Mouse (Mus musculus) layer of hippocampus, adult 18-20 months (tissue): Measurements from ENCODE around the gene Cx3cr1. TPM values are rescaled to one million over a fixed set of nuclear protein-coding genes. Genes with fewer than 3 reads are reported as not detected.

Experiments used
- DNase-seq, 2 experiments: peaks; one replicate each; pipeline ENCODE4 v3.0.0; 2022; ENCODE audit warnings: low spot score in 2 of 2
- total RNA-seq, 2 experiments: library from RNA; stranded (reverse); gene quantifications; 2 replicates each; pipeline ENCODE4 v1.2.3; 2021

Cx3cr1 gene
- total RNA-seq, 2 experiments from 2014 or later, result 26.5 to 31.6 TPM

DNA sequence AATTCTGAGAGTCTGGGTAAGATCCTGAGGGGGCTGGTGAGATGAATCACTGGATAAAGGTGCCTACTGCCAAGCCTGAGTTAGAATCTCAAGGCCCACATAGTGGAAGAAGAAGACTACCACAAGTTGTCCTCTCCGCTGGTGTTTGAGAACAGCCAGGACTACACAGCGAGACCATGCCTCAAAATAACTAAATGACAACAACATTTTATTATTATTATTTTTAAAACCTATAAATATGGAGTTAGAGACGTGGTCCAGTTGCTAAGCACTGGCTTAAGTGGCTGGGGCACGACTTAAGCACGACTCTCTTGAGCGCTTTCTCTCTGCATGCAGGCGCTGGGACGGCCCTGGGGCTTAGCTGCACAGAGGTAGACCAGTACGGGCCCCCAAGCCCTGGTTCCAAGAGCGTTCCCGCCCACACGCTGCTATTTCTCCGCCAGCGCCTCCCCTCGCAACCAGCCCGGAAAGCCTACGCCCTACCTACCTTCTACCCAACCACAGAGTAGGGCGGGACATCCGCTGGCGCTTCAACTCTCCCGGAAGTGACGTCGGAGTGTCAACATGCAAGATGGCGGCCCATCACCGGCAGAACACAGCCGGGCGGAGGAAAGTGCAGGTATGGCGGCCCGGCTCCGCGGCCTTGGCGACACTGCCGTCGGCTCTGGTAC, 175.2 kb downstream of the Cx3cr1 start, which contains the start of gene Wdr48:
Wdr48 (plus strand) TSS at position 540 of the 671 bp plus-strand sequence.
- peak; percentile 94 to 98 for DNase-seq

DNA sequence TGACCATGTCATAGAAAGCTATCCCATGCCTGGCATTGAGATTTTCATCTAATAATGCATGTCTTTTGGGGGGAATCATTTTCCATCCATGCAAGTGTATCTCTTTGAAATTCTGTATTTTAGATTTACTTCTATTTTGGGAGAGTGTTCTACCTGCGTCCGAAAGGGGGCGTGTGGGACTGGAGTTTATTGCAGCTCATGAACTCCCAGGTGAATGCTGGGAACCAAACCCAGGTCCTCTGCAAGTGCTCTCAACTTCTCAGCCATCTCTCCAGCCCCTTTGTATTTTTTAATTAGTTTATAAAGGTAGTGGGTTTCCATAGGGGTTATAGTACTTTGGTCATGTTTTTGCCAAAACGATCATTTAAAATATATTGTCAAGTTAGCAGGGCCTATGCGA, 175.8 kb downstream of the Cx3cr1 start:
- DNase-seq, result no peak

DNA sequence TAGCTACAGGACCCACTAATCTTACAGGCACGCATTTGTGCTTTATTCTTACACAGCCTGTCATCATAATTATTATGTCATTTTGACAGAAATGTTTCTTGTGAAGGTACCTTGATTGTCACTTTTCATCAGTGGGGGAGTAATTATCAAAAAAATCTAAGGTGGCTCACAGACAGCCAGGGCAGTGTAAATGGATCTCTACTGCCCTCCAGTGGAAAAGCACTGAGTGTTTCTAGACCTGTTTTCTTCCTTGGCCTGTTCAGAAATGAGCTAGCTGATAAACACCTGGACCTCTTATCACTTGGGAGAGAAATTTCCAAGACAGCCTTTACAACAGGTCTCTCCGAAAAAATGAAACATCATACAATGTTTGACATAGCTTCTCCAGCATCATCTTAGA, 179.0 kb downstream of the Cx3cr1 start:
- DNase-seq, result peak in 1 of 2 experiments; percentile 51

- DNase-seq, result no peak
Measured at GRCm38 (mm10) chr9:119889446-119889845, 180.2 kb downstream of the Cx3cr1 start.

DNA sequence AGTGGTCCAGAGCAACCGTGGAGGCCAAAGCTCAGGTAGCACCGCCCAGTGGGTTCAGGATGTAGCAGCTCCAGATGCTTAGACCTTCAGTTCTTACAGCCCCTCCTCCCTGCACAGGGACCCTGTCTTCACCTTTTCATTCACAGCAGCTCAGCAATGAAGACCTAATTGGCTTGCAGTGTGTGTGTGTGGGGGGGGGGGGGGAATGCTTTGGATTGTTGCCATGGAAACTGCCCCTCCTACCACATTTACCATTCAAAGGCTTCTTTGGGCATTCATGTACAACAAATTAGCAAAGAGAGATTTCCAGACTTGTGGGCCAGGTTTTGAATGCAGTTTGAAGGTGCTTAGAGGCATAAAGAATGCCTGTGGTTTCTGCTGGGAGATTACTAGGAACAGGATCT, 180.8 kb downstream of the Cx3cr1 start:
- no peak for DNase-seq

GRCm38 (mm10) chr9:119887144-119887901, 182.4 kb downstream of the Cx3cr1 start:
- DNase-seq, result no peak

DNA sequence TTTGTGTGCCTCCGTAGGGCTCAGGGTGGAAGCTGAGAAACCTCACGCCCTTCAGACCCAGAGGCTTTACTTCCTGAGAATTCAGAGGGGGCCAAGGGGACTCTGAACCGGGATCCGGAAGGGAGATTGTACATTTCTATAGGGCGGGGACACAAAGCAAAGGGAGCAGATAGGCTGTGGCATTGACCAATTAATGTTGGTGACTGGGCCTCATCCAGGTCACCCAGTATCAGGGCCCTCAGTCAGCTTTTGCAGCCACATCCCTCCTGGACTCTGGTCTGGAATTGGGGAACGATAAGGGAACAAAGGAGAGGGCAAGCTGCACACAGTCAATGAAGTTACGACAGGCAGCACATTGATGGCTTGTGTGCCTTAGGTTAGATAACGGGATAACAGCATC, 215.5 kb downstream of the Cx3cr1 start:
- no peak for DNase-seq

DNA sequence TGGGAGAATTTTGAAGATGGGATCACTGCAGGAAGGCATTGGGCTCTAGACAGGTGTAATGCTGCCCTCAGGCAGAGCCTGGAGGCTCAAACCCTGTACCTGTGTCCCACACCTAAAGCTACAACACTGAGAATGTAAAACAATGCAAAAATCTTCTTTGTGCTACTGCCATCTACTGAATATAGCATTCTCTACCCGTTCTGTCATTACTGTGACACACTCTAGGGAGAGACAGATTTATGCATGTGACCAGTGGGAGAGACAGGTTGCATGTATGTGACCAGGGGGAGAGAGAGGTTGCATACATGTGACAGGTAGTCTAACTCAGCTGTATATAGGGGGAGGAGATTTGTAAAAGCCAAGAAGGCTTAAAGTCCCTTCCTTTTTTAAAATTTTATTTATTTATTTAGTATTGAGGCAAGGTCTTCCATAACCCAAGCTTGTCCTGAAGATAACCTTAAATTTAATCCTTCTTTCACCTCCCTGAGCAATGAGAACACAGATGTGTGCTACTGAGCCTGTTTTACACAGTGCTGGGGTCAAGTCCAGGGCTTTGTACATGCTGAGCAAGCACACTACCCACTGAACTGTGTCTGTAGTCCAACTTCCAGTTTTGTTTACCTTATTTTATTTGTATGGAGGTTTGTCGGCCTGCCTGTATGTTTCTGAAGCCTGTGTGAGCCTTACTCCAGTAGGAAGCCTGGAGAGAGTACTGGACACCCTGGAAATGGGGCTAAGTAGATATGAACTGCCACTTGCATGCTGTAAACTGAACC, 216.4 kb downstream of the Cx3cr1 start:
- no peak for DNase-seq

- DNase-seq, result peak; percentile 41 to 42
Measured at GRCm38 (mm10) chr9:119852347-119853030, 217.2 kb downstream of the Cx3cr1 start.

Other genes with a start within 250 kb of the Cx3cr1 start
- gene Scn11a, start 244.4 kb downstream of the Cx3cr1 start, total RNA-seq, result not detected
- 10 to 100 TPM; 74.8 to 77.2 TPM for gene Wdr48, start 175.0 kb downstream of the Cx3cr1 start, total RNA-seq
- gene Gorasp1, start 132.3 kb downstream of the Cx3cr1 start, total RNA-seq, result 10 to 100 TPM; 41.5 to 44.2 TPM
- 1 to 10 TPM in 1 of 2 experiments, under 1 TPM in 1; 0.71 to 1.2 TPM for gene Ttc21a, start 132.3 kb downstream of the Cx3cr1 start, total RNA-seq
- 10 to 100 TPM; 13.1 to 15.7 TPM for gene Csrnp1, start 85.2 kb downstream of the Cx3cr1 start, total RNA-seq
- under 1 TPM; 0.07 to 0.08 TPM for gene Xirp1, start 46.3 kb downstream of the Cx3cr1 start, total RNA-seq
- gene Ccr8, start 22.2 kb upstream of the Cx3cr1 start, total RNA-seq, result not detected
- gene Slc25a38, start 40.5 kb upstream of the Cx3cr1 start, total RNA-seq, result 10 to 100 TPM; 28.1 to 29.0 TPM
- gene Rpsa, start 57.8 kb upstream of the Cx3cr1 start, total RNA-seq, result 100 to 1,000 TPM; 448 to 470 TPM
- 100 to 1,000 TPM; 382 to 439 TPM for gene Mobp, start 79.8 kb upstream of the Cx3cr1 start, total RNA-seq
- gene Myrip, start 231.6 kb upstream of the Cx3cr1 start, total RNA-seq, result 10 to 100 TPM; 55.9 to 64.3 TPM